Comparison of ENCODE assay signal across 9 mouse cellular contexts in genomic region chr17:25893975-25894617, GRCm38 (mm10). TPM values are rescaled to one million over a fixed set of nuclear protein-coding genes. Genes with fewer than 3 reads are reported as not detected.
DNase-seq lines count a peak whose midpoint lies in the region; ATAC-seq and TF ChIP-seq lines count a peak whose summit lies in the region.
"Had no signal": no experiment of that assay in that cellular context is flagged by ENCODE, and none has a peak within 500 bp of the region (broad histone marks: within the 10 kb centered on the region; RNA-seq: fewer than 3 reads in every experiment).

No protein-coding gene starts in this region.

- peaks cover 1% of the 10 kb centered on the region; the same call in 1 of the 2 replicates for H3K4me1 ChIP-seq in heart, adult 2 months (ENCODE audit: control insufficient read depth, insufficient read depth, low read length)
- peaks cover 3% of the 10 kb centered on the region; the same call in 1 of the 2 replicates for H3K4me1 ChIP-seq in lung, adult 2 months (ENCODE audit: control insufficient read depth, insufficient read depth, low read length)
- H3K4me1 ChIP-seq in neural tube, embryonic 14.5 days (ENCODE audit: control insufficient read depth, insufficient read depth, low read length) = no peaks in the 10 kb centered on the region

- no peak overlapping the region for H3K9ac ChIP-seq in heart, adult 2 months (ENCODE audit: low read depth, low read length)
- H3K9ac ChIP-seq in neural tube, embryonic 14.5 days (replicated peaks; ENCODE audit: low read depth, low read length) = no peak overlapping the region
- H3K9ac ChIP-seq: heart, embryonic 13.5 days had no signal

- no peaks in the 10 kb centered on the region for H3K9me3 ChIP-seq in neural tube, embryonic 14.5 days (ENCODE audit: control insufficient read depth, low read length)
- H3K9me3 ChIP-seq: heart, embryonic 13.5 days had no signal

- no peak for TF ChIP-seq POLR2A in heart, adult 2 months (IDR thresholded peaks at IDR 0.05; ENCODE audit: insufficient read depth, low read depth, low read length)
- no peak for TF ChIP-seq POLR2A in lung, adult 2 months (IDR thresholded peaks at IDR 0.05; ENCODE audit: borderline replicate concordance, extremely low read depth, low read depth, low read length)

- TF ChIP-seq CTCF in heart, adult 2 months (IDR thresholded peaks at IDR 0.05) = no peak; the same call in 1 of the 2 replicates
- TF ChIP-seq CTCF in lung, adult 2 months (IDR thresholded peaks at IDR 0.05; ENCODE audit: insufficient read depth, low read length) = peak; percentile 99

- peak; percentile 87 for ATAC-seq in neural tube, embryonic 14.5 days (ENCODE audit: low read depth)

- peak; percentile 97 for TF ChIP-seq EP300 in heart, adult 2 months (IDR thresholded peaks at IDR 0.05; ENCODE audit: insufficient read depth, low read depth, low read length)

- 27% methylated on average over 2 of the region's 2 CpGs for WGBS in heart, adult 2 months
- 30% methylated on average over 2 of the region's 2 CpGs for WGBS in lung, adult 2 months
- 30% methylated on average over 2 of the region's 2 CpGs for WGBS in neural tube, embryonic 14.5 days

- H3K27me3 ChIP-seq in heart, adult 2 months (ENCODE audit: control insufficient read depth, insufficient read depth, low read length) = no peaks in the 10 kb centered on the region
- H3K27me3 ChIP-seq in neural tube, embryonic 14.5 days (ENCODE audit: control insufficient read depth, insufficient read depth, low read length) = no peaks in the 10 kb centered on the region
- H3K27me3 ChIP-seq: heart, embryonic 13.5 days had no signal

- intact Hi-C loops in heart, adult 2 months (cut with DNase I) = loop anchor here (1.0 to 5.0 kb wide), 5 partner anchors 25 to 198 kb away; partner anchors contain the start of genes Capn15, Decr2, Nhlrc4 and Pigq

- H3K27ac ChIP-seq in heart, adult 2 months = no peak overlapping the region
- peak overlapping the region; percentile 30; the same call in 1 of the 2 replicates for H3K27ac ChIP-seq in neural tube, embryonic 14.5 days (ENCODE audit: low read depth, low read length)
- H3K27ac ChIP-seq: heart, embryonic 13.5 days had no signal

- no peaks in the 10 kb centered on the region; the same call in 1 of the 2 replicates for H3K79me2 ChIP-seq in heart, adult 2 months (replicated peaks; ENCODE audit: control insufficient read depth, insufficient read depth, low read length)

- DNase-seq in CD4-positive helper T cell, adult 2 months (ENCODE audit: low read depth, low spot score) = peak; percentile 72
- DNase-seq in Muller cell, postnatal 12 days (ENCODE audit: inconsistent ontology term) = peak; percentile 68
- DNase-seq in cerebellum, postnatal 25 days = peak; percentile 83 to 88
- peak; percentile 71 to 75 for DNase-seq in heart, adult 2 months
- DNase-seq in kidney, adult 9 months = peak; percentile 80
- peak; percentile 59 for DNase-seq in lung, adult 2 months
- peak; percentile 43 to 76 for DNase-seq in thymus, postnatal 10 days (ENCODE audit: low spot score in 2 of 2)

- H3K4me2 ChIP-seq in neural tube, embryonic 14.5 days (ENCODE audit: low read depth, low read length) = no peak overlapping the region
- H3K4me2 ChIP-seq: heart, embryonic 13.5 days had no signal

- no peak overlapping the region for H3K4me3 ChIP-seq in heart, adult 2 months
- H3K4me3 ChIP-seq in lung, adult 2 months (replicated peaks; ENCODE audit: extremely low read depth, low read depth, low read length) = no peak overlapping the region
- H3K4me3 ChIP-seq in neural tube, embryonic 14.5 days (ENCODE audit: low read depth, low read length) = no peak overlapping the region
- H3K4me3 ChIP-seq: heart, embryonic 13.5 days had no signal

- H3K36me3 ChIP-seq in heart, adult 2 months (ENCODE audit: control insufficient read depth, insufficient read depth, low read length) = no peaks in the 10 kb centered on the region
- H3K36me3 ChIP-seq in neural tube, embryonic 14.5 days (ENCODE audit: control insufficient read depth, insufficient read depth, low read length) = peaks cover 3% of the 10 kb centered on the region; the same call in 1 of the 2 replicates

RNA-seq across cellular contexts. Expression of gene Wfikkn1, which starts 13.4 kb away (rescaled TPM):
- under 1 TPM; 0.50 to 0.82 TPM for total RNA-seq in heart, adult 2 months (2021)
- 0.29 and 0.44 TPM in 2 replicates for polyA plus RNA-seq in heart, adult 2 months (2012; rRNA removed)
- 1.0 and 1.4 TPM in 2 replicates for polyA plus RNA-seq in lung, adult 2 months (2012; rRNA removed)
- 0.30 and 0.67 TPM in 2 replicates for polyA plus RNA-seq in neural tube, embryonic 14.5 days (2014; fragmentation: Nextera tagmentation; extraction: Ambion mirVana)

RNA-seq across cellular contexts. Expression of gene Mettl26, which starts 19.2 kb away (rescaled TPM):
- total RNA-seq in heart, adult 2 months (2021) = 10 to 100 TPM; 12.7 TPM
- 24.8 and 30.5 TPM in 2 replicates for polyA plus RNA-seq in heart, adult 2 months (2012; rRNA removed)
- 78.1 and 103 TPM in 2 replicates for polyA plus RNA-seq in lung, adult 2 months (2012; rRNA removed)
- 65.3 and 73.9 TPM in 2 replicates for polyA plus RNA-seq in neural tube, embryonic 14.5 days (2014; fragmentation: Nextera tagmentation; extraction: Ambion mirVana)

RNA-seq across cellular contexts. Expression of gene Rab40c, which starts 25.4 kb away (rescaled TPM):
- 10 to 100 TPM; 15.2 to 17.6 TPM for total RNA-seq in heart, adult 2 months (2021)
- polyA plus RNA-seq in heart, adult 2 months (2012; rRNA removed) = 20.5 and 33.8 TPM in 2 replicates
- 40.2 and 62.6 TPM in 2 replicates for polyA plus RNA-seq in lung, adult 2 months (2012; rRNA removed)
- 25.1 and 29.6 TPM in 2 replicates for polyA plus RNA-seq in neural tube, embryonic 14.5 days (2014; fragmentation: Nextera tagmentation; extraction: Ambion mirVana)

RNA-seq across cellular contexts. Expression of gene Mcrip2, which starts 25.5 kb away (rescaled TPM):
- 100 to 1,000 TPM; 234 to 288 TPM for total RNA-seq in heart, adult 2 months (2021)
- 189 and 254 TPM in 2 replicates for polyA plus RNA-seq in heart, adult 2 months (2012; rRNA removed)
- 22.7 and 31.1 TPM in 2 replicates for polyA plus RNA-seq in lung, adult 2 months (2012; rRNA removed)
- polyA plus RNA-seq in neural tube, embryonic 14.5 days (2014; fragmentation: Nextera tagmentation; extraction: Ambion mirVana) = 15.7 and 22.4 TPM in 2 replicates

RNA-seq across cellular contexts. Expression of gene Wdr90, which starts 32.8 kb away (rescaled TPM):
- 1 to 10 TPM; 1.2 to 1.3 TPM for total RNA-seq in heart, adult 2 months (2021)
- polyA plus RNA-seq in heart, adult 2 months (2012; rRNA removed) = 8.0 and 8.5 TPM in 2 replicates
- 35.7 and 40.3 TPM in 2 replicates for polyA plus RNA-seq in lung, adult 2 months (2012; rRNA removed)
- 10.5 and 12.1 TPM in 2 replicates for polyA plus RNA-seq in neural tube, embryonic 14.5 days (2014; fragmentation: Nextera tagmentation; extraction: Ambion mirVana)
